In genomic region chr12:49391305-49392040, GRCm38 (mm10) we compare ENCODE assay signal across 9 mouse cellular contexts. TPM values are rescaled to one million over a fixed set of nuclear protein-coding genes. Genes with fewer than 3 reads are reported as not detected.
A peak's percentile ranks its signal among the peaks of the same experiment; 100 is the strongest.
DNase-seq lines count a peak whose midpoint lies in the region; ATAC-seq lines count a peak whose summit lies in the region.
"Had no signal": no experiment of that assay in that cellular context is flagged by ENCODE, and none has a peak within 500 bp of the region (broad histone marks: within the 10 kb centered on the region; RNA-seq: fewer than 3 reads in every experiment).

No protein-coding gene starts in this region.

- H3K9ac ChIP-seq in kidney, embryonic 15.5 days = no peak overlapping the region
- H3K9ac ChIP-seq in liver, embryonic 13.5 days = no peak overlapping the region

- H3K9me3 ChIP-seq in kidney, embryonic 15.5 days (replicated peaks) = no peaks in the 10 kb centered on the region
- H3K9me3 ChIP-seq in liver, embryonic 13.5 days (replicated peaks) = no peaks in the 10 kb centered on the region

- H3K4me2 ChIP-seq in kidney, embryonic 15.5 days = peak overlapping the region; percentile 46
- H3K4me2 ChIP-seq in liver, embryonic 13.5 days = no peak overlapping the region

- peak overlapping the region; percentile 26 for H3K4me3 ChIP-seq in kidney, embryonic 15.5 days (replicated peaks)
- H3K4me3 ChIP-seq in liver, embryonic 13.5 days (replicated peaks) = no peak overlapping the region; the same call in 1 of the 2 replicates

- peak; percentile 72 to 76 for DNase-seq in cerebellum, postnatal 14 days
- no peak for DNase-seq in cerebellum, adult 9-10 months
- DNase-seq in adrenal gland, postnatal 25 days = peak; percentile 47
- peak; percentile 78 to 79 for DNase-seq in frontal cortex, postnatal 36 days (ENCODE audit: low spot score in 2 of 2)
- DNase-seq in liver, embryonic 13.5 days = no peak
- DNase-seq in right cerebral cortex, postnatal 4 days = peak; percentile 69
- DNase-seq in urinary bladder, postnatal 4 days (ENCODE audit: low spot score in 2 of 2) = no peak

- WGBS in kidney, embryonic 15.5 days = under 1% methylated on average over 42 of the region's 42 CpGs
- 1% methylated on average over 42 of the region's 42 CpGs for WGBS in liver, embryonic 13.5 days (ENCODE audit: insufficient replicate concordance)

- no peak overlapping the region for H3K27ac ChIP-seq in kidney, embryonic 15.5 days
- H3K27ac ChIP-seq in liver, embryonic 13.5 days = no peak overlapping the region

- H3K4me1 ChIP-seq in kidney, embryonic 15.5 days = peaks cover 7% of the 10 kb centered on the region
- no peaks in the 10 kb centered on the region for H3K4me1 ChIP-seq in liver, embryonic 13.5 days (replicated peaks)

- peak; percentile 96 for ATAC-seq in kidney, embryonic 15.5 days (replicated peaks; ENCODE audit: low FRiP score)
- ATAC-seq in liver, embryonic 13.5 days (ENCODE audit: low read depth) = peak; percentile 43; the same call in 1 of the 2 replicates

- H3K36me3 ChIP-seq in kidney, embryonic 15.5 days = no peaks in the 10 kb centered on the region
- no peaks in the 10 kb centered on the region for H3K36me3 ChIP-seq in liver, embryonic 13.5 days

- H3K27me3 ChIP-seq in kidney, embryonic 15.5 days = peaks cover 74% of the 10 kb centered on the region
- H3K27me3 ChIP-seq in liver, embryonic 13.5 days = peaks cover 70% of the 10 kb centered on the region

RNA-seq across cellular contexts. Expression of gene Gm43517, which starts 6.5 kb away (rescaled TPM):
- not detected in 2 replicates for total RNA-seq in adrenal gland, postnatal 25 days (2021)
- not detected in 2 replicates for polyA plus RNA-seq in kidney, embryonic 15.5 days (2015; fragmentation: Nextera tagmentation; extraction: Ambion mirVana)
- not detected in 2 replicates for polyA plus RNA-seq in liver, embryonic 13.5 days (2015; fragmentation: Nextera tagmentation; extraction: Ambion mirVana)
- total RNA-seq: gastrocnemius, postnatal 36 days had no signal

RNA-seq across cellular contexts. Expression of gene Foxg1, which starts 9.0 kb away (rescaled TPM):
- not detected in 2 replicates for total RNA-seq in adrenal gland, postnatal 25 days (2021)
- polyA plus RNA-seq in kidney, embryonic 15.5 days (2015; fragmentation: Nextera tagmentation; extraction: Ambion mirVana) = not detected in 2 replicates
- polyA plus RNA-seq in liver, embryonic 13.5 days (2015; fragmentation: Nextera tagmentation; extraction: Ambion mirVana) = 0.03 TPM in 1 of 2 replicates, not detected in the other
- total RNA-seq: gastrocnemius, postnatal 36 days had no signal

Comparison
In these comparisons a context has a peak if more than half of its experiments do, and no peak if none do; other contexts are left out.
1. DNase-seq: peak in cerebellum, postnatal 14 days (2 of 2), adrenal gland, postnatal 25 days (single experiment), frontal cortex, postnatal 36 days (2 of 2) and right cerebral cortex, postnatal 4 days (single experiment); none in cerebellum, adult 9-10 months (single experiment), liver, embryonic 13.5 days (single experiment) and urinary bladder, postnatal 4 days (0 of 2).